Comparison of ENCODE assay signal across 30 mouse cellular contexts in the genomic region with DNA sequence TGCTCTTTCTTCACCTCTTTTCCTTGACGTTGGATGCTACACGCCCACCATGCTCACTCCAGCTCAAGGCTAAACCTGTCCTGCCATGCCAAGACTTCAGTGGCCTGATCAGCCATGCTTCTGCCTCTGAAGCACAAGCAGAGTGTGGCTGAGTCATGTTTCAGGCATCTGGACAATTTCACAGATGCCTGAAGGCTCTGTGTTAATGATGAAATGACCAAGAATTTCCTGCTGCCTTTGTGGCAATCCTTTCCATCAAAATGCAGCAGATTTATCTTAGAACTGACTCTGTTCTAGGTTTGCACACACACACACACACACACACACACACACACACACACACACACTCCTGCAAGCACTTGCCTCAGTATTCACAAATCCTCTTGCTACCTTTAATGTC. TPM values are rescaled to one million over a fixed set of nuclear protein-coding genes. Genes with fewer than 3 reads are reported as not detected.
DNase-seq lines count a peak whose midpoint lies in the region; ATAC-seq and TF ChIP-seq lines count a peak whose summit lies in the region.
"Had no signal": no experiment of that assay in that cellular context is flagged by ENCODE, and none has a peak within 500 bp of the region (broad histone marks: within the 10 kb centered on the region; RNA-seq: fewer than 3 reads in every experiment).

No protein-coding gene starts in this region.

- H3K9ac ChIP-seq in stomach, postnatal 0 days (ENCODE audit: low read length): no peak overlapping the region
- H3K9ac ChIP-seq: heart, embryonic 12.5 days; hindbrain, embryonic 13.5 days; liver, embryonic 13.5 days; neural tube, embryonic 15.5 days had no signal

- H3K27ac ChIP-seq in heart, embryonic 10.5 days: no peak overlapping the region
- H3K27ac ChIP-seq in stomach, postnatal 0 days (replicated peaks): no peak overlapping the region
- H3K27ac ChIP-seq: hindbrain, embryonic 13.5 days; liver, embryonic 13.5 days; neural tube, embryonic 15.5 days had no signal

- DNase-seq in heart, embryonic 10.5 days (ENCODE audit: low spot score): peak; percentile 76
- DNase-seq in heart, postnatal 10 days: no peak
- DNase-seq in urinary bladder, postnatal 25 days (ENCODE audit: low spot score): peak; percentile 17
- DNase-seq in urinary bladder, adult 2 months (ENCODE audit: low spot score): no peak
- DNase-seq in embryo, embryonic 10.5 days (ENCODE audit: low spot score): peak; percentile 2
- DNase-seq in stomach, postnatal 0 days (ENCODE audit: low spot score): no peak
- no peak for DNase-seq in left cerebral cortex, postnatal 10 days (ENCODE audit: extremely low spot score in 1 of 2, low spot score in 2 of 2)
- DNase-seq in thymus, postnatal 0 days (ENCODE audit: low spot score): no peak
- DNase-seq: adrenal gland, postnatal 36 days; cerebellum, adult 8-10 months; kidney, adult 9 months; kidney, postnatal 36 days; liver, embryonic 13.5 days; midbrain, embryonic 14.5 days had no signal

- no peak for TF ChIP-seq CTCF in stomach, postnatal 0 days (IDR thresholded peaks at IDR 0.05; ENCODE audit: low read depth)

- H3K4me3 ChIP-seq in heart, embryonic 10.5 days: no peak overlapping the region
- H3K4me3 ChIP-seq in stomach, postnatal 0 days (ENCODE audit: low read depth, low read length): no peak overlapping the region
- H3K4me3 ChIP-seq: heart, embryonic 12.5 days; hindbrain, embryonic 13.5 days; liver, embryonic 13.5 days; megakaryocyte, embryonic 14.5 days; neural tube, embryonic 15.5 days had no signal

- H3K4me1 ChIP-seq in heart, embryonic 10.5 days: 0 out of 2 replicates have a peak, but pooled peaks cover 3% of the 10 kb centered on the region
- H3K4me1 ChIP-seq in stomach, postnatal 0 days (replicated peaks; ENCODE audit: control insufficient read depth, insufficient read depth): no peaks in the 10 kb centered on the region
- H3K4me1 ChIP-seq: heart, embryonic 12.5 days; hindbrain, embryonic 13.5 days; liver, embryonic 13.5 days; megakaryocyte, embryonic 14.5 days; neural tube, embryonic 15.5 days had no signal

- peak; percentile 10; the same call in 1 of the 2 replicates for ATAC-seq in stomach, postnatal 0 days (ENCODE audit: low FRiP score, low TSS enrichment)
- ATAC-seq: CD4-positive, CD25-positive, alpha-beta regulatory T cell, adult 4 months; forebrain, embryonic 14.5 days had no signal

- intact Hi-C loops in heart, postnatal 10 days (cut with DNase I): no loop called here
- intact Hi-C loops in left cerebral cortex, postnatal 10 days (cut with DNase I): no loop called here

- 56% methylated on average over 2 of the region's 2 CpGs for whole genome bisulfite sequencing in heart, embryonic 10.5 days
- WGBS in stomach, postnatal 0 days: 56% methylated on average over 2 of the region's 2 CpGs

- no peaks in the 10 kb centered on the region for H3K27me3 ChIP-seq in heart, embryonic 10.5 days (ENCODE audit: insufficient read depth, poor library complexity, severe bottlenecking)
- no peaks in the 10 kb centered on the region for H3K27me3 ChIP-seq in stomach, postnatal 0 days (ENCODE audit: control insufficient read depth, insufficient read depth, low read length)
- H3K27me3 ChIP-seq: heart, embryonic 12.5 days; hindbrain, embryonic 13.5 days; liver, embryonic 13.5 days; megakaryocyte, embryonic 14.5 days; neural tube, embryonic 15.5 days had no signal

- H3K36me3 ChIP-seq in heart, embryonic 10.5 days: no peaks in the 10 kb centered on the region
- H3K36me3 ChIP-seq in stomach, postnatal 0 days (ENCODE audit: control insufficient read depth, insufficient read depth, low read length): no peaks in the 10 kb centered on the region
- H3K36me3 ChIP-seq: heart, embryonic 12.5 days; hindbrain, embryonic 13.5 days; liver, embryonic 13.5 days; neural tube, embryonic 15.5 days had no signal

- H3K9me3 ChIP-seq in heart, embryonic 10.5 days: no peaks in the 10 kb centered on the region
- H3K9me3 ChIP-seq in stomach, postnatal 0 days (ENCODE audit: control insufficient read depth, low read length): no peaks in the 10 kb centered on the region
- H3K9me3 ChIP-seq: heart, embryonic 12.5 days; hindbrain, embryonic 13.5 days; liver, embryonic 13.5 days; neural tube, embryonic 15.5 days had no signal

- H3K4me2 ChIP-seq in stomach, postnatal 0 days (replicated peaks; ENCODE audit: low read depth): no peak overlapping the region
- H3K4me2 ChIP-seq: heart, embryonic 12.5 days; hindbrain, embryonic 13.5 days; liver, embryonic 13.5 days; neural tube, embryonic 15.5 days had no signal

- no peak for TF ChIP-seq EP300 in stomach, postnatal 0 days (optimal IDR thresholded peaks at IDR 0.05)

RNA-seq across cellular contexts. Expression of a gene that starts 6.6 kb away (rescaled TPM):
- not detected in 2 replicates for polyA plus RNA-seq in heart, embryonic 10.5 days (2016; fragmentation: Nextera tagmentation; extraction: Ambion mirVana)
- not detected for total RNA-seq in heart, postnatal 10 days (2021)
- not detected in 2 replicates for polyA plus RNA-seq in urinary bladder, adult 2 months (2012; rRNA removed)
- polyA plus RNA-seq in stomach, postnatal 0 days (2015; fragmentation: Nextera tagmentation; extraction: Ambion mirVana): 356 and 376 TPM in 2 replicates
- total RNA-seq in left cerebral cortex, postnatal 10 days (2021): not detected
- polyA plus RNA-seq in thymus, postnatal 0 days (2015; fragmentation: Nextera tagmentation; extraction: Ambion mirVana): 0.59 and 1.0 TPM in 2 replicates
- total RNA-seq: adrenal gland, postnatal 36 days; common myeloid progenitor, adult 5-6 weeks; ES-E14; gastrocnemius, adult 18-20 months; heart, postnatal 25 days; left cerebral cortex, adult 18-20 months had no signal
- polyA plus RNA-seq: CD4-positive, CD25-positive, alpha-beta regulatory T cell, adult 4 months; forebrain, embryonic 14.5 days; heart, embryonic 12.5 days; hindbrain, embryonic 13.5 days; intestine, embryonic 14.5 days; limb, embryonic 11.5 days; liver, embryonic 13.5 days; lung, embryonic 16.5 days; midbrain, embryonic 14.5 days; neural tube, embryonic 15.5 days had no signal

RNA-seq across cellular contexts. Expression of a gene that starts 10.0 kb away (rescaled TPM):
- not detected in 2 replicates for polyA plus RNA-seq in heart, embryonic 10.5 days (2016; fragmentation: Nextera tagmentation; extraction: Ambion mirVana)
- not detected for total RNA-seq in heart, postnatal 10 days (2021)
- polyA plus RNA-seq in urinary bladder, adult 2 months (2012; rRNA removed): not detected in 2 replicates
- polyA plus RNA-seq in stomach, postnatal 0 days (2015; fragmentation: Nextera tagmentation; extraction: Ambion mirVana): 1,801 and 2,041 TPM in 2 replicates
- total RNA-seq in left cerebral cortex, postnatal 10 days (2021): not detected
- 3.1 and 3.9 TPM in 2 replicates for polyA plus RNA-seq in thymus, postnatal 0 days (2015; fragmentation: Nextera tagmentation; extraction: Ambion mirVana)
- total RNA-seq: adrenal gland, postnatal 36 days; common myeloid progenitor, adult 5-6 weeks; gastrocnemius, adult 18-20 months; heart, postnatal 25 days; left cerebral cortex, adult 18-20 months had no signal
- polyA plus RNA-seq: CD4-positive, CD25-positive, alpha-beta regulatory T cell, adult 4 months; heart, embryonic 12.5 days; intestine, embryonic 14.5 days; limb, embryonic 11.5 days; liver, embryonic 13.5 days; lung, embryonic 16.5 days had no signal

RNA-seq across cellular contexts. Expression of a gene that starts 33.5 kb away (rescaled TPM):
- not detected in 2 replicates for polyA plus RNA-seq in heart, embryonic 10.5 days (2016; fragmentation: Nextera tagmentation; extraction: Ambion mirVana)
- total RNA-seq in heart, postnatal 10 days (2021): not detected
- not detected in 2 replicates for polyA plus RNA-seq in urinary bladder, adult 2 months (2012; rRNA removed)
- polyA plus RNA-seq in stomach, postnatal 0 days (2015; fragmentation: Nextera tagmentation; extraction: Ambion mirVana): 3,312 and 3,341 TPM in 2 replicates
- not detected for total RNA-seq in left cerebral cortex, postnatal 10 days (2021)
- polyA plus RNA-seq in thymus, postnatal 0 days (2015; fragmentation: Nextera tagmentation; extraction: Ambion mirVana): 0.46 TPM in 1 of 2 replicates, not detected in the other
- total RNA-seq: adrenal gland, postnatal 36 days; common myeloid progenitor, adult 5-6 weeks; ES-E14; gastrocnemius, adult 18-20 months; gastrocnemius, postnatal 4 days; heart, postnatal 25 days; left cerebral cortex, adult 18-20 months had no signal
- polyA plus RNA-seq: CD4-positive, CD25-positive, alpha-beta regulatory T cell, adult 4 months; forebrain, embryonic 14.5 days; heart, embryonic 12.5 days; hindbrain, embryonic 13.5 days; intestine, embryonic 14.5 days; limb, embryonic 11.5 days; liver, embryonic 13.5 days; lung, embryonic 16.5 days; midbrain, embryonic 14.5 days; neural tube, embryonic 15.5 days had no signal

RNA-seq across cellular contexts. Expression of a gene that starts 43.1 kb away (rescaled TPM):
- polyA plus RNA-seq in heart, embryonic 10.5 days (2016; fragmentation: Nextera tagmentation; extraction: Ambion mirVana): not detected in 2 replicates
- total RNA-seq in heart, postnatal 10 days (2021): not detected
- not detected in 2 replicates for polyA plus RNA-seq in urinary bladder, adult 2 months (2012; rRNA removed)
- 0.05 and 0.08 TPM in 2 replicates for polyA plus RNA-seq in stomach, postnatal 0 days (2015; fragmentation: Nextera tagmentation; extraction: Ambion mirVana)
- total RNA-seq in left cerebral cortex, postnatal 10 days (2021): not detected
- 0.12 and 0.17 TPM in 2 replicates for polyA plus RNA-seq in thymus, postnatal 0 days (2015; fragmentation: Nextera tagmentation; extraction: Ambion mirVana)
- total RNA-seq: adrenal gland, postnatal 36 days; common myeloid progenitor, adult 5-6 weeks; gastrocnemius, adult 18-20 months; gastrocnemius, postnatal 4 days; heart, postnatal 25 days; left cerebral cortex, adult 18-20 months had no signal
- polyA plus RNA-seq: forebrain, embryonic 14.5 days; heart, embryonic 12.5 days; hindbrain, embryonic 13.5 days; intestine, embryonic 14.5 days; limb, embryonic 11.5 days; liver, embryonic 13.5 days; lung, embryonic 16.5 days; midbrain, embryonic 14.5 days; neural tube, embryonic 15.5 days; stomach, embryonic 16.5 days had no signal

RNA-seq across cellular contexts. Expression of a gene that starts 58.6 kb away (rescaled TPM):
- polyA plus RNA-seq in heart, embryonic 10.5 days (2016; fragmentation: Nextera tagmentation; extraction: Ambion mirVana): not detected in 2 replicates
- total RNA-seq in heart, postnatal 10 days (2021): not detected
- polyA plus RNA-seq in urinary bladder, adult 2 months (2012; rRNA removed): not detected in 2 replicates
- polyA plus RNA-seq in stomach, postnatal 0 days (2015; fragmentation: Nextera tagmentation; extraction: Ambion mirVana): 1,443 and 1,461 TPM in 2 replicates
- total RNA-seq in left cerebral cortex, postnatal 10 days (2021): not detected
- polyA plus RNA-seq in thymus, postnatal 0 days (2015; fragmentation: Nextera tagmentation; extraction: Ambion mirVana): 0.77 and 0.79 TPM in 2 replicates
- total RNA-seq: adrenal gland, postnatal 36 days; common myeloid progenitor, adult 5-6 weeks; ES-E14; gastrocnemius, adult 18-20 months; gastrocnemius, postnatal 4 days; heart, postnatal 25 days; left cerebral cortex, adult 18-20 months had no signal
- polyA plus RNA-seq: CD4-positive, CD25-positive, alpha-beta regulatory T cell, adult 4 months; forebrain, embryonic 14.5 days; heart, embryonic 12.5 days; hindbrain, embryonic 13.5 days; intestine, embryonic 14.5 days; limb, embryonic 11.5 days; liver, embryonic 13.5 days; lung, embryonic 16.5 days; midbrain, embryonic 14.5 days; neural tube, embryonic 15.5 days had no signal

Comparison
In these comparisons a context has a peak if more than half of its experiments do, and no peak if none do; other contexts are left out.
1. DNase-seq: peak in heart, embryonic 10.5 days (single experiment), urinary bladder, postnatal 25 days (single experiment) and embryo, embryonic 10.5 days (single experiment); none in heart, postnatal 10 days (0 of 2), urinary bladder, adult 2 months (single experiment), stomach, postnatal 0 days (single experiment), left cerebral cortex, postnatal 10 days (0 of 2) and thymus, postnatal 0 days (single experiment).
2. RNA of a gene that starts 6.6 kb away (polyA plus RNA-seq): 356 to 376 TPM in stomach, postnatal 0 days; 0.59 to 1.0 TPM in thymus, postnatal 0 days, not detected in heart, embryonic 10.5 days and not detected in urinary bladder, adult 2 months; every median in the first group is over 100 times any median in the second.
3. RNA of a gene that starts 10.0 kb away (polyA plus RNA-seq): 1,801 to 2,041 TPM in stomach, postnatal 0 days; 3.1 to 3.9 TPM in thymus, postnatal 0 days, not detected in heart, embryonic 10.5 days and not detected in urinary bladder, adult 2 months; every median in the first group is over 100 times any median in the second.
4. RNA of a gene that starts 33.5 kb away (polyA plus RNA-seq): 3,312 to 3,341 TPM in stomach, postnatal 0 days; 0.46 TPM in thymus, postnatal 0 days, not detected in heart, embryonic 10.5 days and not detected in urinary bladder, adult 2 months; every median in the first group is over 1,000 times any median in the second.